Mouse (Mus musculus): Measurements from ENCODE around the gene Afap1l2. TPM values are rescaled to one million over a fixed set of nuclear protein-coding genes. Genes with fewer than 3 reads are reported as not detected.

The Afap1l2 gene
- total RNA-seq, 2 experiments from 2014 or later: 1.6 TPM

- intact Hi-C loops (cut with DNase I): no loop called here
- DNase-seq: peak; percentile 66
- Histone ChIP-seq H3K27ac (peak overlapping the region; percentile 82), H3K4me3 (no peak overlapping the region)
- TF ChIP-seq CTCF (IDR thresholded peaks at IDR 0.05): peak; percentile 19; the same call in 1 of the 2 replicates
Measured at GRCm38 (mm10) chr19:57028327-57029179, 20.5 kb upstream of the Afap1l2 start.

GRCm38 (mm10) chr19:57026501-57026900, 18.5 kb upstream of the Afap1l2 start:
- no peak overlapping the region for H3K27ac ChIP-seq
- intact Hi-C loops (cut with DNase I): no loop called here
- no peak overlapping the region for H3K4me3 ChIP-seq
- no peak for TF ChIP-seq CTCF (IDR thresholded peaks at IDR 0.05)
- no peak for DNase-seq

DNA sequence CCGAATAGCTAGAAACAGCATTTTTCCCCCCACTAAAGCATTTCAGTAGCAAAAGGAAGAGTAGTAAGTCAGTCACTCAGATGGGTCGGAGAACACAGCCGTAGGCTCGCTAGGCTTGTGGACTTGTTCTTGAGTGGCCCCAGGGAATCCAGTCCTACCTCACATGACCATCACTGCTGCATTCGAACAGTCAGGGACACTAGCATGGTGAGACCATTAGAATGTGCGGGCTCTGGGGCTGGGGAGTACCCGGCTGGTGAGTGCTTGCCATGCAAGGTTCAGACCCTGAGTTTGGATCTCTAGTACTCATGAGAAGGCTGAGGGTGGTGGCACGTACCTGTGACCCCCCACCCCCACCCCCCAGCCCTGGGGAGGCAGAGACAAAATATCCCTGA, 9.8 kb upstream of the Afap1l2 start:
- DNase-seq: no peak
- peak overlapping the region; percentile 51; the same call in 1 of the 2 replicates for H3K27ac ChIP-seq
- peak overlapping the region; percentile 28 for H3K4me3 ChIP-seq
- no peak for TF ChIP-seq CTCF (IDR thresholded peaks at IDR 0.05)
- intact Hi-C loops (cut with DNase I): no loop called here

DNA sequence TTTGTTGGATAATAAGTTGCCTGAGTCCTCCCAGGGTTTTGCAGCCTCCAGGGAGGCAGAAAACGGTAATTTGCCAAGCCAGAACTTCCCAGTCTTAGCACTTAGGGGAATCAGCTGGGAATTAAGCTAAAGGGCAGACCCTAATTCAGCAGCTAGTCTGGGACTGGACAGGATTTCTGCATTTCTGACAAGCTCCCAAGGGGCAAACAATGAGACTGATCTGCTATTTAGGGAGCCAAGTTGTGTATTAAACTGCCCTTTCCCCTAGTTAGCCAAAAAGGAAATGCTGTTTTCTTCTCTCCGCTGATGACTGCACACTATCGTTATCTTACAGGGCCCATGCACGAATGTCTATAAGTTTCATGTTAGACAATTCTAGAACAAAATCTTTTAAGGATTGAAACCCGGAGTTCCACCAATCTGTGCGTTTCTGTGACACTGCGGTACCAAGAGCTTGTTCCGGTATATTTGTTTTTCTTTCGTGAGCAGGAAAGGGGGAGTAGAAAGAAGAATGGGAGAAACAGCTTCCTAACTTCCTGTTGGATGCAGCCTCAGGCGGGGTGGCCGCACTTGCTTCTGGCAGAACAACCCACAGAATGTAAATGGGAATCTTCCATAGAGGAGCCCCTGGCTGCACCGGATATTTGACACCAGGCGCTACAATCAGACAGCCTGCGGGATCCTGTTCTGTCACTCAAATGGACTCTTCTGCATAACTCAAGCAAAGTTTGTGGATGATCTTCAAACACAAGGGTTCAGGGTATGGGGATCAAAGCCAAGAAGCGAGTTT, 9.2 kb upstream of the Afap1l2 start:
- intact Hi-C loops (cut with DNase I): no loop called here
- Histone ChIP-seq H3K27ac (peak overlapping the region; percentile 51; the same call in 1 of the 2 replicates), H3K4me3 (peak overlapping the region; percentile 28)
- DNase-seq: no peak
- TF ChIP-seq CTCF (IDR thresholded peaks at IDR 0.05): no peak

GRCm38 (mm10) chr19:57014808-57015207, 6.8 kb upstream of the Afap1l2 start:
- no peak for TF ChIP-seq CTCF (IDR thresholded peaks at IDR 0.05)
- intact Hi-C loops (cut with DNase I): no loop called here
- peak; percentile 77 for DNase-seq

GRCm38 (mm10) chr19:57013271-57013677, 5.2 kb upstream of the Afap1l2 start:
- no peak for DNase-seq
- no peak overlapping the region for H3K4me3 ChIP-seq
- no peak for TF ChIP-seq CTCF (IDR thresholded peaks at IDR 0.05)
- H3K27ac ChIP-seq: no peak overlapping the region
- intact Hi-C loops (cut with DNase I): no loop called here

More at GRCm38 (mm10) chr19:57014808-57015207, 6.8 kb upstream of the Afap1l2 start:
- Histone ChIP-seq H3K4me3 (no peak overlapping the region), H3K27ac (0 out of 2 replicates have a peak overlapping the region, but pooled peaks have one; percentile 3)

DNA sequence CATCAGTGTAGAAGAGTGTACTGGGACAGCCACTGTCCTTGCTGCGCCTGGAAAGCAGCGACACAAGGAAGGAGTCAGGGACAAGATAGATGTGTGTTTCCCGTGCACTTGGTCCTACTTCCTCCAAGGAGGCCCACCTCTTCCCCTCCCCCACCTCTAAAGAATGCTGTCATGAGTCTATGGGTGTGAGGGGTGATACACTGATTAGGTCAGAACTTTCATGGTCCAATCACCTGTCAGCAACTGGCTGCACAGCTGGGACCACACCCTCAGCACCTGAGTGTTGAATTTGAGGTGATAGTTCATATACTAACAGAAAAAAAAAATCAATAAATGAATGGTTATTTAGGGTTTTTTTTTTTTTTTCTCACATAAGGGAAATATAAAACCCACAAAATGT, 4.0 kb upstream of the Afap1l2 start:
- no peak for DNase-seq
- Histone ChIP-seq H3K27ac (no peak overlapping the region), H3K4me3 (no peak overlapping the region)
- intact Hi-C loops (cut with DNase I): no loop called here
- no peak for TF ChIP-seq CTCF (IDR thresholded peaks at IDR 0.05)

DNA sequence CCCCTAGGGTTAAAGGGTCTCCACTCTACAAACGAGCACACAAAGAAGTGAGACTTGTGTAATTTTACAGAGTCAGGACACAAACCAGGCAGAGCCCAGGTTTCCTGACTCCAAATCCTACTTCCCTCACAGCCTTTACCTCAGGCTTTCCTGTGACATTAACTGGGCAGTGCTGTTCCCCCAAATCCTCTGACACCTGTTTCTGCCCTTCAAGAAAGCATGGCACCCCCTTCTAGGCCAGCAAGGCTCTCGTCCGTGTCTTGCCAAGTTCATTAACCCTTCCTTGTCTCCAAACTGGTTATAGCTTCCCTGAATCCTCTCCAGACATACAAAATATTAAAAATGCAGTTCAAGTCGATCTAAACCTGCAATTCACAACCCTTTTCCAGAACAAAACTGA, 2.0 kb upstream of the Afap1l2 start:
- intact Hi-C loops (cut with DNase I): no loop called here
- no peak overlapping the region for H3K27ac ChIP-seq
- no peak for DNase-seq
- H3K4me3 ChIP-seq: no peak overlapping the region
- no peak for TF ChIP-seq CTCF (IDR thresholded peaks at IDR 0.05)

GRCm38 (mm10) chr19:57009653-57010052, 1.6 kb upstream of the Afap1l2 start:
- no peak for DNase-seq
- intact Hi-C loops (cut with DNase I): loop anchor here (2.0 kb wide), 2 partner anchors 21 to 91 kb away; no protein-coding TSS in a partner anchor

DNA sequence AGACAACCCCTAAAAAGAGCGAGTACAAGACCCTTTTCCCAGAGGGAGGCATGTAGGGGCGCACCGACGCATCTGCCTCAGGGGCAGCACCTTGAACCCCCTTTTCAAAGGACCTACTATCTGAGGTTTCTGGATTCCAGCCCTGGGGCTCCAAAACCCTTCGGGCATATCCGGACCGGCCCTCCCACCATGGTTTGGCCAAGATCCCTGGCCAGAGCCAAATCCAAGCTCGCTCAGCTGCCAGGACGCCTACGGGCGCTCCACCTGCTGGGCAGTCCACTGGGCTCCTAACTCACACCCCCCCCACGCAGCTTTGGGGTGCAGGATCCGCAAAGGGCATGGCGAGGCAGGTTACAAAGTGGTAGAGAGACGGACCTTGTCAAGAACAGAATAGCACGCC, 737 bp downstream of the Afap1l2 start:
- peak; percentile 72 for DNase-seq
- intact Hi-C loops (cut with DNase I): no loop called here
- Histone ChIP-seq H3K4me3 (peak overlapping the region; percentile 89), H3K27ac (peak overlapping the region; percentile 81)
- peak; percentile 50 for TF ChIP-seq CTCF (IDR thresholded peaks at IDR 0.05)

More at GRCm38 (mm10) chr19:57009653-57010052, 1.6 kb upstream of the Afap1l2 start:
- Histone ChIP-seq H3K27ac (no peak overlapping the region), H3K4me3 (no peak overlapping the region)
- TF ChIP-seq CTCF (IDR thresholded peaks at IDR 0.05): no peak

DNA sequence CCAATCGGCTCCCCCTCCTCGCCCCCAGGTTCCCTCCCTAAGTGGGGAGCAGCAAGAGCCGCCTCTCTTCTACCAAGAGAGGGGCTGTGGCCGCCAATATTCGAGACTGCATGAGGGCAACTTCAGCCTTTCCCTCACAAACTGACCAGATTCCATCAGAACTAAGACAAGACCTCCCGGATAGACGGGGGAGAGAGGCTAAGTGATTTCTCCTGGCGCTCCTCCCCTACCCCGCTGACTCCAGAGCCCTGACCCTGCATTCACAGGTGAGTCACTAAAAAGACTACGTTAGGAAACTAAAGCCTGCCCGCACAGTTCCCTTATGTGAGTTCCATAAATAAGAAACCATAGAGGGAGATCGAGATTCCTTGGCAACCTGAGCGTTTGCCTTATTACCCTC, 1.2 kb downstream of the Afap1l2 start:
- intact Hi-C loops (cut with DNase I): no loop called here
- Histone ChIP-seq H3K4me3 (peak overlapping the region; percentile 89), H3K27ac (peak overlapping the region; percentile 81)
- no peak for TF ChIP-seq CTCF (IDR thresholded peaks at IDR 0.05)
- no peak for DNase-seq

GRCm38 (mm10) chr19:57005062-57005461, 3.0 kb downstream of the Afap1l2 start:
- Histone ChIP-seq H3K27ac (no peak overlapping the region), H3K4me3 (no peak overlapping the region)
- intact Hi-C loops (cut with DNase I): no loop called here
- TF ChIP-seq CTCF (IDR thresholded peaks at IDR 0.05): no peak
- peak; percentile 83 for DNase-seq

DNA sequence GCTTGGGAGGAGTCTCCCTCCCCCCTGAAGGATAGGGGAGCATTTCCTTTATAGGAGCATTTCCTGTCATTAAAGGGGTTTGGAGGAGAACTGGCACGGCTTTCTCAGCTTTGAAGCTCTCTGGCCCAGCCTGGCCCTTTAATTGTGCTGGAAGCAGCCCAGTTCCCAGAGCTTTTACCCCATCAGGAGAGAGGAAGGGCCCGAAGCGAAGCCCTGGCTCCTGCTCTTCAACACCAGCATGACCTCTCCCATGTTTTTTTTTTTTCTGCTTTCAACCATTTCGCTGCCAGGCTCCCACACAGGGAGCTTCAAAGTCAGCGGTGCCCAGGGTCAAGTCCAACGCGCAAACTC, 4.6 kb downstream of the Afap1l2 start:
- no peak for TF ChIP-seq CTCF (IDR thresholded peaks at IDR 0.05)
- H3K27ac ChIP-seq: peak overlapping the region; percentile 67
- intact Hi-C loops (cut with DNase I): no loop called here
- peak; percentile 37 for DNase-seq
- peak overlapping the region; percentile 36 for H3K4me3 ChIP-seq
